Mouse (Mus musculus): Measurements from ENCODE around the gene Syt9.

Syt9 gene

DNA sequence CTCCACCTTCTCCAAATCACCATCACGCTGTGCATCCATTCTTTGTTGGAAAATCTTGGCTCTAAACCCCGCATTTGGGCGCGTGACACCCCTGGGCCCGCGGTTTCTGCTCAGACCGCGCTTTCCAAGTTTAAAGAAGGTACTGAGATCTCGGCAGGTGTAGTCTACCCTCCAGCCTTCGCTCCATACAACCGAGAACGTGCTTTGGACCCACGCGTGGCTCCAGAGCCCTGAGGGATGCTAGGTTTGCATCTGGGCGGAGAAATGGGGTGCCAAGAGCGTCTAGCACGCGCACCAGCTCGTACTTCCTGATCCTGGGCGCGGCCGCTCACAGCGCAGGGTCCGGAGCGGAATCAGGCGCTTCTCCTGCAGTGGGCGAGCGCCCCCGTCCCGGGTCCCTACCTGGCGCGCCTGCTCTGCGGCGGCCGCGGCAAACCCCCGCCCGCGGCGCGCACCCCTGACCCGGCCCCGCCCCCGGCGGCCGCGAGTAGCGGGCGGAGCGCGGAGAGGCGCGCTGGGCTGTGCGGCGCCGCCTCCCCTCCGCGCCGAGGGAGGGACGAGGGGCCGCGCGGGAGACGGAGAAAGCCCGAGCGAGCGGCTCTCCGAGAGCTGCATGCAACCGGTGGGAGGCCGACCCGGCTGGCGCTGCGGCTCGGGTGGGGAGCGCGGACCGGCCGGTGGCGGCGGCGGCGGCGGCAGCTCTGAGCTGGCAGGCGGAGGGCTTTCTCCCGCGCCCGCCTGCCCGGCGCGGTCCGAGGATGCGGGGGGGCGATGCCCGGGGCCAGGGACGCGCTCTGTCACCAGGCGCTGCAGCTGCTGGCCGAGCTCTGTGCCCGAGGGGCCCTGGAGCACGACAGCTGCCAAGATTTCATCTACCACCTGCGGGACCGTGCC lies at the start of gene Syt9:
Syt9 (plus strand) TSS at position 497 of the 894 bp plus-strand sequence.
- peak; percentile 73 for DNase-seq

DNA sequence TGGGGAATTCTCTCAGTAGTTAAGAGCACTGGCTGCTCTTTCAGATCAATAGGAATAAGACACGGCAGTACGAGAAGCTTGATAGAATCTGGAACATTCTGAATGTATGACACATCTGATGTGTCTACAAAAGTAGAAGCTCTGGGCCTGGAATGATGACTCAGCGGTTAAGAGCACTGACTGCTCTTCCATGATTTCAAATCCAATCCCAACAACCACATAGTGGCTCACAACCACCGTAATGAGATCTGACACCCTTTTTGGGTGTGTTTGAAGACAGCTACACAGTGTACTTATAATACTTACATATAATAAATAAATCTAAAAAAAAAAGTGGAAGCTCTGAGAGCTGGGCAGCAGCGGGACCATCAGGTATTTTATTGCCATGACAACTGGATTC lies 31.5 kb upstream of the Syt9 start:
- no peak for DNase-seq

GRCm38 (mm10) chr7:107339560-107340057 lies 30.9 kb upstream of the Syt9 start:
- no peak for DNase-seq

GRCm38 (mm10) chr7:107340221-107340620 lies 30.3 kb upstream of the Syt9 start:
- DNase-seq, result no peak

DNA sequence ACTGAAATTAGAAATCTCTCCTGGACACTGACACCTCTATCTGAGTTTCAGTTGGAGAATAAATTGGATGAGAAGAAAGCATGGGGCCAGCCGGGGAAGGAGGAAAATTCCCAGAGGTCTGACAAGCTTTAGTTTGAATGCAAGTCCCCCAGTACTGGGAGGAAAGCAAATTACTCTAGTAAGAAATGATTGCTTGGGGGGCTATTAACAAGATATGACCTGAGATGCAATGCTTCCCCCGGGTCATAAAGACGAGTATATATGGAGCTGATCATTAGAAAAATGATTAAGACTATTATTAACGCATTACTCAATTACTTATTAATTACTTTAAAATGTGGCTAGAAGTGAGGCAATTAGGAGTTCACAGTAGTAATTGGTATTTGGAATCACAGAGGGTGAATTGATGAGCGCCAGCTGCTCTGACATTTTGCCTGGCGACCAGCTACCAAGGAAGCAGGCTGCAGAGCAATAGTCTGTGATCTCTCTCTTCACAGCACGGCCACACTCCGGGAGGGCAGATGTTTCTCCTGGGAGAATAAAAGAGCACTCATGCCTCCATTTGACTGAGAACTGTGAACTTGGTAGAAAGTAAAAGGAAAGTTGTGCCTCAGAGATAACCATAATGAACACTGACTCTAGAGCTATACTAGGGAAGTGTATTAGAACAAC lies 28.9 kb upstream of the Syt9 start:
- DNase-seq, result no peak

GRCm38 (mm10) chr7:107349201-107349600 lies 21.3 kb upstream of the Syt9 start:
- no peak for DNase-seq

- DNase-seq, result no peak
Observed at GRCm38 (mm10) chr7:107362153-107362552, 8.4 kb upstream of the Syt9 start.

- DNase-seq, result no peak
Observed at GRCm38 (mm10) chr7:107362634-107363033, 7.9 kb upstream of the Syt9 start.

DNA sequence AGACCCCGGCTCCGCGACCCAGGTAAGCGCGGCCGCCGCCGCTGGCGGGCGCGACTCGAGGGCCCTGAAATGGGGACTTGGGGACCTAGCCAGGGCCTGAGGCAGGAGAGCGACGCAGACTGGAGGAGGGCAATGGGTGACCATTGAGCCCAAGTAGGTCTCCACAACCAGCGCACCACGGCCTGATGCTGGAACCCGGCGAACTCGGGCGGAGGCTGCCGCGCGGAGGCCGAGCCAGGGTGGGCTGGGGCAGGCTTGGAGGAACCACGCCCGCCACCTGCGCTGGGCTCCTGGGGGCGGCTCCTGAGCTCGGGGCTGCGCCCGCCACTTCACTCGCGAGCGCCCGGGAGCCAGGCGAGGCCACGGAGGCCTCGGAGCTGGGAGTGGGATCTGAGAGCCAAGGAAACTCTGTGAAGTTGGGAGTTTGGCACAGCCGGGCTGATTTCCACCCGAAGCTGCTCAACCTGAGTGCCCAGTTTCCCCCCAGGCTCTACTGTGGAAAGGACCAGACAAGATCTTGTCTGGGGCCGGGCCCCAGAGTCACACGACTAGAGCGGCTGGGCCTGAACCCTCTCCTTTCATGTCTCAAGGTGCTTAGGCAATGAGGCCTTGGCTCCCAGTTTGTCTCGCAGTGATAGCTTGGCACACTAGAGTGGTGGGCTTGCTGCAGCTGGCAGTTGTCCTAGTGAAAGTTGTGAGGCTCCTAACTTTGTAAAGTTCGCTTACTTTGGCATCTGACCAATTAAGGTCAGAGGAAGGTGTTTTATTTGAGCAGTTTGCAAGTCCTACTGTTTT lies 795 bp downstream of the Syt9 start:
- no peak for DNase-seq

GRCm38 (mm10) chr7:107380562-107380961 lies 10.0 kb downstream of the Syt9 start:
- no peak for DNase-seq

- no peak for DNase-seq
Observed at GRCm38 (mm10) chr7:107389604-107390003, 19.1 kb downstream of the Syt9 start.

- DNase-seq, result no peak
Observed at GRCm38 (mm10) chr7:107392749-107393148, 22.2 kb downstream of the Syt9 start.

DNA sequence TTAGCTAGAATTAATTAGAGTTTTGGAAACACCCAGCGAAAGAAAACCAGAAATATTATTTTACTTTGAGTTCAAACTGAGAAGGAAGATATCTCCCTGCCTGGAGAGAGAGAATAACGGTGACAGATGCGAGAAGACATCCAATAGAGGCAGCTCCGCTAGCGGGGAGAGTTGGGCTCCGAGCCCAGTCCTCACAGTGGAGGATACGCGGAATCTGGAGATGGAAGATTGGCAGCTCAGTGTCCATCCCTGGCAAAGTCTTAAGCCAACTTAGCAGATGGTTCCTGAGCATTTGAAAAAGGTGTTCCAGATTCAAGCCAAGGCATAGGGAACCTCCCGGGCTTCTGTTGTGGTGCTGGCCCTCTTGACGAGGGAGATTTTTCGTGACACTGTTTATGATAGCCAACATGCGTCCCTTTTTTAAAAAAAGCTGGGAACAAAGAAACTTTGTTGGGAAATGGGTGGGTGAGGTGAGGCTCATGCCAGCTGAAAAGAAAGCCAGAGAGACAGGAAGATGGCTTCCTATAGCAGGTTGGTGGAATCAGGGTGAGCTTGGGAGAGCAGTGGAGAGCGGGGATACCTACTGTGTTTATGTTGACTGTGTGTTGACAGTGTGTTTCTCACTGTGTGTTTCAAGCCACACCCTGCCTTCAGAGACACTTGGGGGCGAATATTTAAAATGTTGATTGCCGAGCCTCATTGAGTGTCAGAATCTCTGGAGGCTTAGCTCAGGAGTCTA lies 29.7 kb downstream of the Syt9 start:
- DNase-seq, result peak; percentile 92

- DNase-seq, result peak; percentile 40
Observed at GRCm38 (mm10) chr7:107403261-107403660, 32.7 kb downstream of the Syt9 start.

DNA sequence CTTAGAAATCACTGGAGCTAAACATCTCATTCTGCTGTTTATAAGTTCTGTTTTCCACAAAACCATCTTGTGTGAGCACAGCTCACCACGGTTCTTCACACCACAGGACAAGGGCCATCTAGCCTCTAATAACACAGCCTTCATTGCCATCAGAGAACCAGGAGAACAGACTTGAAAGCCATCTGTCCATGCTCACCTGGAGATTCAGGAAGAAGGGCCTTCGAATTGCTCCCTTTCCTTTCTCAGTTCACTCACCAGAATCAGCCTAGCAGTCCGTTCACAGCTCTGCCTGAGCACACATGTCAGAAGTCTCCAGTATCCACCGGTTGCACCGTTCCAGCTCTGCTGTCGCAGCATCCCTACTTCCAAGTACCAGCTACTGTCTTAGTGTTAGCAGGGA lies 44.4 kb downstream of the Syt9 start:
- DNase-seq, result peak; percentile 46

- DNase-seq, result no peak
Observed at GRCm38 (mm10) chr7:107417043-107417850, 46.7 kb downstream of the Syt9 start.

DNA sequence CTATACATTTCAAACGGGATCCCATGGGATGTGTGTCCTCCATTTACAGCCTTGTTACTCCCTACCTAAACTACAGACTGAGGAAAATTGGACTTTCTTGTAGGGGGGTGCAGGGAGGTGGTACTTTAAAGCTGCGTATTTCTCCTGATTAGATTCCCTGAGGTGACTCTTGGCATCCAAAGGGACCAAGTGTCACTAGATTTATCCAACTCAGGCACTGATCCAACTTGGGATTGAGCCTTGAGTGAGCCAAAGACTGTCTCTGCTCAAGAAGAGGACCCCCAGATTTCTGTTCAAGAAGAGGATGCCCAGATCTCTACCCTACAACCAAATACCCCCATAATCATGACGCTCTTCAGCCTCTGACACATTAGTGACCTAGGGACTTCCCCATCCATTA lies 66.9 kb downstream of the Syt9 start:
- DNase-seq, result no peak

GRCm38 (mm10) chr7:107444579-107444978 lies 74.1 kb downstream of the Syt9 start:
- no peak for DNase-seq

GRCm38 (mm10) chr7:107454660-107455059 lies 84.1 kb downstream of the Syt9 start:
- no peak for DNase-seq

- DNase-seq, result no peak
Observed at GRCm38 (mm10) chr7:107455118-107455521, 84.6 kb downstream of the Syt9 start.

DNA sequence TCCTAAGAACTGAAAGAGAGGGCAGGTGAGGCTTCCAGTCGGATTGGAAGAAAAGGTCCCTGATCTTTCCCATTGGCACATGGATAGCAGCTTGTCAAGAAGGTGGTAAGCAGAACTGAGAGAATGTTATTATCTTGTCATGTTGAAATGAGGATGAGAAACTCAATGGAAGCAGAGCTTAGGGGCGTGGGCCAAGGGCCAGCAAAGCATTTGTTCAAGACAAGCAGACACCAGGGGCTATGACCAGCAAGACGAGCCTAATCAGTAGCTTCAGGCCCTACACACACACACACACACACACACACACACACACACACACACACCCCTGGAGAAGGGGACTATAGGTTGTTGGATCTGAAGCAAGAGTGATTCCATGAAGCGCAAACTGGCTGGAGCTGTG lies 90.6 kb downstream of the Syt9 start:
- no peak for DNase-seq
